Mouse (Mus musculus) brown adipose tissue, adult 24 weeks (tissue): ENCODE data around the gene Gm5728. TPM values are rescaled to one million over a fixed set of nuclear protein-coding genes. Genes with fewer than 3 reads are reported as not detected.
"Not testable (repeated sequence)": the region's sequence is repeated elsewhere in the genome, so short reads cannot be mapped to it uniquely, and the experiment has no call there.

Experiments
- H3K27ac ChIP-seq: fragments of 200-500 bp; replicated peaks from 2 replicates; pipeline ENCODE4 v1.5.1; 2012; ENCODE audit warnings: low read depth, mild to moderate bottlenecking, low read length
- H3K4me1 ChIP-seq: fragments of 200-500 bp; 2 replicates; pipeline ENCODE4 v1.6.1; 2012; ENCODE audit warnings: low read length, mixed read lengths; ENCODE audit not compliant: control insufficient read depth, insufficient read depth, insufficient read length
- H3K4me3 ChIP-seq: fragments of 200-500 bp; 2 replicates; pipeline ENCODE4 v1.5.1; 2012; ENCODE audit warnings: low read depth, mild to moderate bottlenecking, low read length, moderate library complexity; ENCODE audit not compliant: insufficient read depth
- polyA plus RNA-seq: library from polyadenylated mRNA; stranded (reverse); fragments of >200 nt; gene quantifications from 2 replicates; pipeline ENCODE4 v1.2.4, GENCODE M21; 2012; ENCODE audit not compliant: missing spikeins, insufficient read depth, insufficient read length

Gene Gm5728
- polyA plus RNA-seq, result not detected in 2 replicates

DNA sequence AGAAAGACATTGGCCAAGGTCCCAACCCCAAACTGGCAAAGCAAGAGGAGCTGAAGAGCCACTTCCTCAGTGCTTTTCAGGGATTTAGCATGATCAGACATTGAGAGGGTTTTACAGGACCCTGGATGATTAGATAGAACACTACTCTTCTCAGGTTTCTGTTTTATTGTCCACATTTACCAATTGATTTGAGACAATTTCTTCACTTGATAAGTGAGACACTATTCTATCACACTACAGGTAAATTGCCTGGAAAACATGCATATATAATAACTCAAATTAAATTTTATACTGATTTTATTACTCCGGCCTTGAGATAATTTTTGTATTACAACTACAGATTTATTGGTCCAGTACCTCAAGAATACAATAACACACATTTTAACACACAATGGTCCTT is at the start of gene Gm5728:
Gene Gm5728, minus strand, starts transcription at position 101 of the 400 bp plus-strand sequence.
- H3K4me3 ChIP-seq, H3K27ac ChIP-seq, H3K4me1 ChIP-seq: not testable (repeated sequence)

DNA sequence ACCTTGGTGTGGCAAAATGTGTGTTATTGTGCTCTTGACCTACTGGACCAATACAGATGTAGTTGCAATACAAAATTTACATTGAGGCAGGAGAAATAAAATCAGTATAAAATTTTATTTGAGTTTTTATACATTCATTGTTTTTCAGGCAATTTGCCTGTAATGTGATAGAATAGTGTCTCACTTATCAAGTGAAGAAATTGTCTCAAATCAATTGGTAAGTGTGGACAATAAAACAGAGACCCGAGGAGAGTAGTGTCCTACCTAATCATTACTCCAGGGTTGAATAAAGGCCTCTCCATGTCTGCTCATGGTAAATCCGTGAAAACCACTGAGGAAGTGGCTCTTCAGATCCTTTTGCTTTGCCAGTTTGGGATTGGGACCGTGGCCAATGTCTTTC is 42.4 kb upstream of the Gm5728 start, which contains the start of gene Vmn1r100:
Gene Vmn1r100, plus strand, starts transcription at position 301 of the 400 bp plus-strand sequence.
- not testable (repeated sequence) for H3K4me3 ChIP-seq, H3K4me1 ChIP-seq

DNA sequence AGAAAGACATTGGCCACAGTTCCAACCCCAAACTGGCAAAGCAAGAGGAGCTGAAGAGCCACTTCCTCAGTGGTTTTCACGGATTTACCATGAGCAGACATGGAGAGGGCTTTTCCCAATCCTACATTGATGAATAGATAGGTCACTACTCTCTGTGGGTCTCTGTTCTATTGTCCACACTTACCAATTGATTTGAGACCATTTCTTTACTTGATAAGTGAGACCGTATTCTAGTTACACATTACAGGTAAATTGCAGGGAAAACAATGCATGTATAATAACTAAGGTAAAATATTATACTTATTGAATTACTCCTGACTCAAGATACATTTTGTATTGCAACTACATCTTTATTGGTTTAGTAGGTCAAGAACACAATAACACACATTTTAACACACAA is 41.2 kb downstream of the Gm5728 start, which contains the start of gene Gm4133:
Gene Gm4133, minus strand, starts transcription at position 101 of the 400 bp plus-strand sequence.
- not testable (repeated sequence) for H3K27ac ChIP-seq, H3K4me1 ChIP-seq, H3K4me3 ChIP-seq

More for the DNA sequence above, 42.4 kb upstream of the Gm5728 start, which contains the start of gene Vmn1r100:
- not testable (repeated sequence) for H3K27ac ChIP-seq

Other genes with a start within 250 kb of the Gm5728 start
- not detected in 2 replicates for gene Vmn1r93, start 236.3 kb downstream of the Gm5728 start, polyA plus RNA-seq
- gene Vmn1r94, start 207.0 kb downstream of the Gm5728 start, polyA plus RNA-seq, result not detected in 2 replicates
- gene Vmn1r95, start 181.7 kb downstream of the Gm5728 start, polyA plus RNA-seq, result not detected in 2 replicates
- not detected in 2 replicates for gene Gm6164, start 169.8 kb downstream of the Gm5728 start, polyA plus RNA-seq
- gene Gm4498, start 141.6 kb downstream of the Gm5728 start, polyA plus RNA-seq, result not detected in 2 replicates
- gene Gm5890, start 112.6 kb downstream of the Gm5728 start, polyA plus RNA-seq, result not detected in 2 replicates
- gene Gm4133, start 41.3 kb downstream of the Gm5728 start, polyA plus RNA-seq, result not detected in 2 replicates
- not detected in 2 replicates for gene Vmn1r100, start 42.5 kb upstream of the Gm5728 start, polyA plus RNA-seq
- not detected in 2 replicates for gene Vmn1r101, start 67.2 kb upstream of the Gm5728 start, polyA plus RNA-seq
- not detected in 2 replicates for gene Gm10670, start 99.5 kb upstream of the Gm5728 start, polyA plus RNA-seq
- gene Vmn1r103, start 135.1 kb upstream of the Gm5728 start, polyA plus RNA-seq, result not detected in 2 replicates
- not detected in 2 replicates for gene Vmn1r104, start 158.4 kb upstream of the Gm5728 start, polyA plus RNA-seq
- gene Gm5726, start 170.3 kb upstream of the Gm5728 start, polyA plus RNA-seq, result not detected in 2 replicates
- not detected in 2 replicates for gene Gm4141, start 200.8 kb upstream of the Gm5728 start, polyA plus RNA-seq
- not detected in 2 replicates for gene Gm4513, start 223.6 kb upstream of the Gm5728 start, polyA plus RNA-seq